ENCODE assay signal across 7 mouse cellular contexts in genomic region chr11:103362054-103362432, GRCm38 (mm10). TPM values are rescaled to one million over a fixed set of nuclear protein-coding genes. Genes with fewer than 3 reads are reported as not detected.
DNase-seq lines count a peak whose midpoint lies in the region; ATAC-seq and TF ChIP-seq lines count a peak whose summit lies in the region.

No protein-coding gene starts in this region.

- peaks cover 0 to 11% of the 10 kb centered on the region in 2 experiments; a peak in 2 of 4 replicates for H3K4me1 ChIP-seq in MEL (ENCODE audit: control insufficient read depth in 1 of 2, insufficient read depth in 2 of 2, low read length in 2 of 2)
- H3K4me1 ChIP-seq in heart, embryonic 14.5 days (ENCODE audit: control insufficient read depth in 2 of 2, insufficient read depth in 2 of 2, low read length in 2 of 2): peaks cover 15 to 30% of the 10 kb centered on the region in 2 experiments
- peaks cover 49% of the 10 kb centered on the region for H3K4me1 ChIP-seq in limb, embryonic 15.5 days
- peaks cover 40% of the 10 kb centered on the region for H3K4me1 ChIP-seq in midbrain, embryonic 15.5 days

- no peaks in the 10 kb centered on the region for H3K27me3 ChIP-seq in MEL (ENCODE audit: control insufficient read depth in 1 of 2, insufficient read depth in 2 of 2, low read length in 2 of 2)
- peaks cover 45% of the 10 kb centered on the region for H3K27me3 ChIP-seq in heart, embryonic 14.5 days (ENCODE audit: control insufficient read depth, insufficient read depth, low read length)
- H3K27me3 ChIP-seq in limb, embryonic 15.5 days: peaks cover 72% of the 10 kb centered on the region
- peaks cover 72% of the 10 kb centered on the region for H3K27me3 ChIP-seq in midbrain, embryonic 15.5 days (replicated peaks)

- peak overlapping the region; percentile 46 for H3K27ac ChIP-seq in MEL (ENCODE audit: control insufficient read depth, low read depth, low read length)
- peak overlapping the region in 1 of 2 experiments; percentile 78; a peak in 1 of 4 replicates for H3K27ac ChIP-seq in heart, embryonic 14.5 days (replicated peaks in 1 of 2; ENCODE audit: control insufficient read depth in 1 of 2, insufficient read depth in 1 of 2, low read depth in 2 of 2, low read length in 2 of 2)
- H3K27ac ChIP-seq in limb, embryonic 15.5 days: peak overlapping the region; percentile 73
- no peak overlapping the region for H3K27ac ChIP-seq in midbrain, embryonic 15.5 days

- no peak for TF ChIP-seq EP300 in MEL (IDR thresholded peaks at IDR 0.05; ENCODE audit: low read depth in 1 of 2, low read length in 2 of 2)

- TF ChIP-seq CTCF in MEL (IDR thresholded peaks at IDR 0.05 in 2 of 3, conservative IDR thresholded peaks at IDR 0.05 in 1 of 3; ENCODE audit: control insufficient read depth in 1 of 3, insufficient read depth in 1 of 3, low read depth in 2 of 3, low read length in 3 of 3, poor library complexity in 1 of 3, severe bottlenecking in 1 of 3): no peak

- peak overlapping the region; percentile 72 for H3K9ac ChIP-seq in MEL (ENCODE audit: control insufficient read depth, low read depth, low read length, poor library complexity, severe bottlenecking)
- peak overlapping the region; percentile 69; the same call in 1 of the 2 replicates for H3K9ac ChIP-seq in heart, embryonic 14.5 days (ENCODE audit: low read length)
- H3K9ac ChIP-seq in limb, embryonic 15.5 days: peak overlapping the region; percentile 46; the same call in 1 of the 2 replicates
- no peak overlapping the region for H3K9ac ChIP-seq in midbrain, embryonic 15.5 days

- H3K4me2 ChIP-seq in heart, embryonic 14.5 days (ENCODE audit: low read length): peak overlapping the region; percentile 91
- peak overlapping the region; percentile 86 for H3K4me2 ChIP-seq in limb, embryonic 15.5 days
- H3K4me2 ChIP-seq in midbrain, embryonic 15.5 days: peak overlapping the region; percentile 65

- H3K4me3 ChIP-seq in MEL (ENCODE audit: control insufficient read depth in 1 of 2, insufficient read depth in 1 of 2, low read depth in 2 of 2, low read length in 2 of 2): peak overlapping the region; percentile 90 to 93
- peak overlapping the region; percentile 57 for H3K4me3 ChIP-seq in heart, embryonic 14.5 days (ENCODE audit: control insufficient read depth in 1 of 2, insufficient read depth in 1 of 2, low read depth in 1 of 2, low read length in 2 of 2)
- H3K4me3 ChIP-seq in limb, embryonic 15.5 days: peak overlapping the region; percentile 53
- peak overlapping the region; percentile 37; the same call in 1 of the 2 replicates for H3K4me3 ChIP-seq in midbrain, embryonic 15.5 days

- 4% methylated on average over 13 of the region's 13 CpGs for WGBS in heart, embryonic 14.5 days
- 6% methylated on average over 13 of the region's 13 CpGs for WGBS in limb, embryonic 15.5 days
- 5% methylated on average over 13 of the region's 13 CpGs for WGBS in midbrain, embryonic 15.5 days

- no peak for TF ChIP-seq RAD21 in MEL (IDR thresholded peaks at IDR 0.05; ENCODE audit: low read depth, low read length)

- no peaks in the 10 kb centered on the region for H3K9me3 ChIP-seq in MEL (replicated peaks; ENCODE audit: insufficient read depth, low read length)
- no peaks in the 10 kb centered on the region for H3K9me3 ChIP-seq in heart, embryonic 14.5 days (ENCODE audit: control insufficient read depth, low read length)
- H3K9me3 ChIP-seq in limb, embryonic 15.5 days: no peaks in the 10 kb centered on the region
- no peaks in the 10 kb centered on the region for H3K9me3 ChIP-seq in midbrain, embryonic 15.5 days

- H3K36me3 ChIP-seq in MEL (ENCODE audit: control insufficient read depth in 1 of 2, insufficient read depth in 2 of 2, low read length in 2 of 2): no peaks in the 10 kb centered on the region
- H3K36me3 ChIP-seq in heart, embryonic 14.5 days (ENCODE audit: control insufficient read depth, insufficient read depth, low read length): peaks cover 10% of the 10 kb centered on the region
- peaks cover 7% of the 10 kb centered on the region for H3K36me3 ChIP-seq in limb, embryonic 15.5 days
- no peaks in the 10 kb centered on the region for H3K36me3 ChIP-seq in midbrain, embryonic 15.5 days (replicated peaks)

- DNase-seq in CD4-positive helper T cell, adult 2 months (ENCODE audit: low read depth, low spot score): peak; percentile 50
- peak; percentile 96 for DNase-seq in MEL (ENCODE audit: low read depth, low spot score)
- no peak for DNase-seq in left cerebral cortex, adult 18-20 months (ENCODE audit: low spot score in 2 of 2)

- no peak for ATAC-seq in heart, embryonic 14.5 days (ENCODE audit: insufficient number of reproducible peaks, insufficient read depth, low FRiP score, low read depth)
- ATAC-seq in limb, embryonic 15.5 days (ENCODE audit: insufficient number of reproducible peaks, low FRiP score, low TSS enrichment, low read depth): 0 out of 2 replicates have a peak, but pooled peaks have one; percentile 27
- no peak for ATAC-seq in midbrain, embryonic 15.5 days (replicated peaks)
- ATAC-seq in inflammation-experienced regulatory T-cells, adult 6 months: no peak

- peaks cover 5% of the 10 kb centered on the region; the same call in 1 of the 2 replicates for H3K79me2 ChIP-seq in MEL (ENCODE audit: control insufficient read depth, insufficient read depth, low read length, poor library complexity)

- TF ChIP-seq POLR2A in MEL (IDR thresholded peaks at IDR 0.05; ENCODE audit: control insufficient read depth in 1 of 2, insufficient read depth in 1 of 2, low read depth in 1 of 2, low read length in 2 of 2, poor library complexity in 1 of 2): peak in 1 of 2 experiments; percentile 59; a peak in 1 of 4 replicates

TF ChIP-seq in MEL, 35 proteins besides CTCF, POLR2A, EP300 and RAD21 (continues in another document):
- TF ChIP-seq KAT2A (conservative IDR thresholded peaks at IDR 0.05; ENCODE audit: low read depth, low read length): no peak
- TF ChIP-seq RCOR1 (IDR thresholded peaks at IDR 0.05; ENCODE audit: low read depth, low read length): 0 out of 2 replicates have a peak, but pooled peaks have one; percentile 13
- no peak for TF ChIP-seq USF2 (IDR thresholded peaks at IDR 0.05; ENCODE audit: borderline replicate concordance in 1 of 2, insufficient read depth in 1 of 2, low read depth in 1 of 2, low read length in 2 of 2)
- no peak for TF ChIP-seq GATA1 (IDR thresholded peaks at IDR 0.05; ENCODE audit: low read depth, low read length)
- TF ChIP-seq E2F4 (IDR thresholded peaks at IDR 0.05; ENCODE audit: borderline replicate concordance, low read depth, low read length): no peak
- no peak for TF ChIP-seq ELF1 (IDR thresholded peaks at IDR 0.05; ENCODE audit: low read depth, low read length)
- TF ChIP-seq MYC (IDR thresholded peaks at IDR 0.05; ENCODE audit: low read depth, low read length): no peak; the same call in 1 of the 2 replicates
- no peak; the same call in none of the 2 replicates for TF ChIP-seq SIN3A (IDR thresholded peaks at IDR 0.05; ENCODE audit: low read length)
- no peak for TF ChIP-seq MAX (IDR thresholded peaks at IDR 0.05; ENCODE audit: low read length)
- no peak for TF ChIP-seq ZC3H11A (IDR thresholded peaks at IDR 0.05; ENCODE audit: low read depth, low read length)
- no peak; the same call in none of the 2 replicates for TF ChIP-seq ETS1 (IDR thresholded peaks at IDR 0.05; ENCODE audit: low read depth, low read length)
- no peak for TF ChIP-seq TAL1 (IDR thresholded peaks at IDR 0.05; ENCODE audit: low read length)
- TF ChIP-seq NRF1 (IDR thresholded peaks at IDR 0.05; ENCODE audit: insufficient read depth, low read depth, low read length, poor library complexity, severe bottlenecking): no peak
- no peak for TF ChIP-seq MXI1 (IDR thresholded peaks at IDR 0.05; ENCODE audit: low read depth, low read length)
- TF ChIP-seq MYB (IDR thresholded peaks at IDR 0.05; ENCODE audit: low read depth, low read length): no peak
- no peak for TF ChIP-seq POLR2AphosphoS5 (IDR thresholded peaks at IDR 0.05; ENCODE audit: borderline replicate concordance, low read depth, low read length)
- no peak for TF ChIP-seq JUND (IDR thresholded peaks at IDR 0.05; ENCODE audit: low read depth, low read length)
- no peak; the same call in 1 of the 2 replicates for TF ChIP-seq POLR2AphosphoS2 (IDR thresholded peaks at IDR 0.05; ENCODE audit: low read length)
- TF ChIP-seq TBP (IDR thresholded peaks at IDR 0.05; ENCODE audit: low read depth, low read length): peak; percentile 19; the same call in 1 of the 2 replicates
- peak; percentile 52; the same call in 1 of the 2 replicates for TF ChIP-seq ZMIZ1 (IDR thresholded peaks at IDR 0.05; ENCODE audit: low read depth, low read length)
- no peak for TF ChIP-seq SMC3 (IDR thresholded peaks at IDR 0.05; ENCODE audit: low read depth, low read length)
- TF ChIP-seq CHD2 (IDR thresholded peaks at IDR 0.05; ENCODE audit: low read length): no peak
- TF ChIP-seq TCF12 (IDR thresholded peaks at IDR 0.05; ENCODE audit: low read depth, low read length): no peak
- TF ChIP-seq MAFK (IDR thresholded peaks at IDR 0.05; ENCODE audit: borderline replicate concordance, low read depth, low read length): no peak
- no peak for TF ChIP-seq CHD1 (IDR thresholded peaks at IDR 0.05; ENCODE audit: low read depth, low read length)

RNA-seq across cellular contexts. Expression of gene Arhgap27, which starts 1.4 kb away (rescaled TPM):
- 6.3 TPM in 2 replicates for total RNA-seq in MEL (2012; rRNA removed)
- polyA plus RNA-seq in MEL (2012; ENCODE audit: insufficient read depth in 1 of 2, insufficient read length in 2 of 2, low read depth in 1 of 2, low replicate concordance in 2 of 2, missing spikeins in 1 of 2): 10 to 100 TPM in 1 of 2 experiments, not detected in 1; 15.0 TPM
- polyA plus RNA-seq in heart, embryonic 14.5 days (2014; fragmentation: Nextera tagmentation; extraction: Ambion mirVana): 5.6 and 6.5 TPM in 2 replicates
- 11.7 and 14.0 TPM in 2 replicates for polyA plus RNA-seq in limb, embryonic 15.5 days (2015; fragmentation: Nextera tagmentation; extraction: Ambion mirVana)
- polyA plus RNA-seq in midbrain, embryonic 15.5 days (2015; fragmentation: Nextera tagmentation; extraction: Ambion mirVana): 3.9 and 4.6 TPM in 2 replicates
- 10 to 100 TPM; 22.2 to 27.8 (median 25.8) TPM for polyA plus RNA-seq in inflammation-experienced regulatory T-cells, adult 6 months (2017; shearing (Covaris generic))
- 10 to 100 TPM; 11.9 to 15.1 TPM for total RNA-seq in left cerebral cortex, adult 18-20 months (2021)

RNA-seq across cellular contexts. Expression of gene Plekhm1, which starts 50.4 kb away (rescaled TPM):
- total RNA-seq in MEL (2012; rRNA removed): 3.4 and 4.0 TPM in 2 replicates
- polyA plus RNA-seq in MEL (2012; ENCODE audit: insufficient read depth in 1 of 2, insufficient read length in 2 of 2, low read depth in 1 of 2, low replicate concordance in 2 of 2, missing spikeins in 1 of 2): 10 to 100 TPM in 1 of 2 experiments, not detected in 1; 10.0 TPM
- polyA plus RNA-seq in heart, embryonic 14.5 days (2014; fragmentation: Nextera tagmentation; extraction: Ambion mirVana): 6.3 and 6.5 TPM in 2 replicates
- 8.4 and 8.6 TPM in 2 replicates for polyA plus RNA-seq in limb, embryonic 15.5 days (2015; fragmentation: Nextera tagmentation; extraction: Ambion mirVana)
- 9.5 and 10.8 TPM in 2 replicates for polyA plus RNA-seq in midbrain, embryonic 15.5 days (2015; fragmentation: Nextera tagmentation; extraction: Ambion mirVana)
- polyA plus RNA-seq in inflammation-experienced regulatory T-cells, adult 6 months (2017; shearing (Covaris generic)): 10 to 100 TPM in 2 of 3 experiments, 1 to 10 TPM in 1; 9.0 to 11.9 (median 10.0) TPM
- 10 to 100 TPM; 18.2 to 18.8 TPM for total RNA-seq in left cerebral cortex, adult 18-20 months (2021)

Comparison
In these comparisons a context has a peak if more than half of its experiments do, and no peak if none do; other contexts are left out.
1. DNase-seq: peak in CD4-positive helper T cell, adult 2 months (single experiment) and MEL (single experiment); none in left cerebral cortex, adult 18-20 months (0 of 2).
2. H3K4me3 ChIP-seq: peak in every context shown above with its lines; median percentile 92 in MEL; 57 in heart, embryonic 14.5 days; 53 in limb, embryonic 15.5 days; 37 in midbrain, embryonic 15.5 days.
3. Peak in every context shown above with its lines, with median percentiles within 50 percentile points of each other: H3K4me2 ChIP-seq.